Mouse (Mus musculus): ENCODE measurements at regions not wholly inside any gene's neighbourhood (a gene's known extent, or its start where the extent isn't known, plus 50 kb on each side); places are given as distances from the start of the nearest gene placed in this dataset.

DNA sequence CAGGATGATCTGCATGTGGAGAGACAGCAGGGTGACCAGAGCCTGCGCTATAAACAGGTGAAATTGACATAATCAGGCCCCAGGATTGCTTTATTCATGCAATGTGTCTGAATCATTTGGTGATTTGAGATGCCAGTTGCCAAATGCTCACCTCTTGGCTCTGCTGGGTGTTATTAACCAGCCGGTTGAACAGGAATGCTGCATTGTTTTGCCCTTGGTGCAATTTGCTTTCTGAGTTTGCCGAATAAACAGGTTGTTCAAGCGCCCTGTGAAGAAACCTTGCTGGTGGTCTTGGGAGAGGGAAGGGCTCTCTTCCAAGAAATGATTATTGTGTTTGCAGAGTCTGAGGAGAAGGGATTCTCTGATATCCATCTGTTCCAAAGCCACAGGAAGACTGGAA is 126.3 kb upstream of the Sgk1 start:
- H3K36me3 ChIP-seq (ENCODE audit: insufficient read depth, low read length) = no peaks in the 10 kb centered on the region
- H3K27me3 ChIP-seq (ENCODE audit: insufficient read depth, low read length) = no peaks in the 10 kb centered on the region
- no peak overlapping the region for H3K4me3 ChIP-seq (replicated peaks; ENCODE audit: low read length)
- H3K9me3 ChIP-seq (ENCODE audit: low read length) = peaks cover 15% of the 10 kb centered on the region
- TF ChIP-seq NANOG (IDR thresholded peaks at IDR 0.05; ENCODE audit: borderline replicate concordance, low read length) (no peak), POU5F1 (IDR thresholded peaks at IDR 0.05; ENCODE audit: borderline replicate concordance, low read length) (no peak), CTCF (conservative IDR thresholded peaks at IDR 0.05; ENCODE audit: low read length) (no peak)
- peaks cover 53% of the 10 kb centered on the region for H3K4me1 ChIP-seq (replicated peaks; ENCODE audit: low read depth, low read length)

DNA sequence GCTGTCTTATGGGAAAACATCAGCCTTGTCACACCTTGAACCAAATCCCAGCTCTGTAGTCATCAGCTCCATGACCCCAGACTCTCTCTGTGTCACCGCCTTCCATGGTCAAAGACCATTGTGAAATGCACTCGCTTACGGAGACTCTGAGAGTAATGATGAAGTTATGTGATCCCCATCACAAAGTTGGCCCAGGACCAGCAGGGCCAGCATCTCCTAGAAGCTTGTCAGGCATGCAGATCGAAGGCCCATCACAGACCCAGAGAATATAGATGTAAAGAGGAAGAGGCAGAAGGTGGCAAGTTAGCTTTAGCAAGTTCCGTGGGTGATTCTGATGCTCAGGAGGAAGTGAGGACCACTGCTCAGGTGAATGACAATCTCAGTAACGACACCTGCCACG is 125.2 kb upstream of the Sgk1 start:
- H3K36me3 ChIP-seq (ENCODE audit: insufficient read depth, low read length) = no peaks in the 10 kb centered on the region
- no peaks in the 10 kb centered on the region for H3K27me3 ChIP-seq (ENCODE audit: insufficient read depth, low read length)
- peaks cover 15% of the 10 kb centered on the region for H3K9me3 ChIP-seq (ENCODE audit: low read length)
- H3K4me1 ChIP-seq (replicated peaks; ENCODE audit: low read depth, low read length) = peaks cover 43% of the 10 kb centered on the region
- no peak overlapping the region for H3K4me3 ChIP-seq (replicated peaks; ENCODE audit: low read length)
- TF ChIP-seq POU5F1 (IDR thresholded peaks at IDR 0.05; ENCODE audit: borderline replicate concordance, low read length) (no peak), NANOG (IDR thresholded peaks at IDR 0.05; ENCODE audit: borderline replicate concordance, low read length) (no peak), CTCF (conservative IDR thresholded peaks at IDR 0.05; ENCODE audit: low read length) (no peak)

DNA sequence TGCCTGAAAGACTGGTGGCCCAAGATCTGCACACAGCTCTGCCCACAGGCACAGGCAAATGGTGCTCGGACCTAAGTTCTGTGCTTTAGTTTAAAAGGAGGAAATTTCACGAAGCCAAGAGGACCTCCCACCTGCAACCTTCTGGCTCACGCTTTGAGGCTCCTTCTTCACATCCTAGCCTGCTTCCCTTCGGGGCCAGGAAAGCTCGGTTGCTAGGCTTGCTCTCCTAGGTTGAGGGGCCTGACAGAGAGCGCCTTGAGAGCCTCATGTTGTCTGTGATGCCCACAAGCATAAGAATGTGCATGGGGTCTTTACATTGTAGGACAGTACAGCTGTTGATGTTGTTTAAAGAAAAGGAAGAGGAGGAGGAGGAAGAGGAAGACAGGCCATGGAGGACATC is 123.9 kb upstream of the Sgk1 start:
- H3K4me1 ChIP-seq (replicated peaks; ENCODE audit: low read depth, low read length) = peaks cover 36% of the 10 kb centered on the region
- peaks cover 15% of the 10 kb centered on the region for H3K9me3 ChIP-seq (ENCODE audit: low read length)
- H3K27me3 ChIP-seq (ENCODE audit: insufficient read depth, low read length) = no peaks in the 10 kb centered on the region
- no peak for TF ChIP-seq CTCF (conservative IDR thresholded peaks at IDR 0.05; ENCODE audit: low read length)
- TF ChIP-seq NANOG (IDR thresholded peaks at IDR 0.05; ENCODE audit: borderline replicate concordance, low read length) = no peak
- no peak for TF ChIP-seq POU5F1 (IDR thresholded peaks at IDR 0.05; ENCODE audit: borderline replicate concordance, low read length)
- H3K36me3 ChIP-seq (ENCODE audit: insufficient read depth, low read length) = no peaks in the 10 kb centered on the region
- no peak overlapping the region for H3K4me3 ChIP-seq (replicated peaks; ENCODE audit: low read length)

DNA sequence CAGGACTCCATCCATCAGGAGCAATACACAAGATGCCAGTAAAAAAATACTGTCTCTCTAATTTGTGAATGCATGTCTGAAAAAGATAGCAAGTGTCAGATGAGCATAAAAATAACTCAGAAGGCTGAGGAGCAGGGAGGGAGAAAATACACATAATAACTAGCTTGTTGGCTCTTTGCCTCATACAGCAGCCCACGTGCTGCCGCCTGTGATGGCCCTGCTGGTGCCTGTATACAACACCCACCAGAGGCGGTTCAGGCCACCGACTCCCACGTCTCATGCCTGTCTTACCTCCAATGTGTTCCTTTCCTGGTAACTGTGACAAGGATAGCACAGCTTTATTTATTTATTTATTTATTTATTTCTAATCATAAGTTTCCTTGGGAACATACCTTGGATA is 119.5 kb upstream of the Sgk1 start:
- Histone ChIP-seq H3K9me3 (ENCODE audit: low read length) (no peaks in the 10 kb centered on the region), H3K27me3 (ENCODE audit: insufficient read depth, low read length) (no peaks in the 10 kb centered on the region), H3K36me3 (ENCODE audit: insufficient read depth, low read length) (no peaks in the 10 kb centered on the region), H3K4me1 (replicated peaks; ENCODE audit: low read depth, low read length) (peaks cover 20% of the 10 kb centered on the region), H3K4me3 (replicated peaks; ENCODE audit: low read length) (no peak overlapping the region)
- TF ChIP-seq CTCF (conservative IDR thresholded peaks at IDR 0.05; ENCODE audit: low read length) (no peak), NANOG (IDR thresholded peaks at IDR 0.05; ENCODE audit: borderline replicate concordance, low read length) (no peak), POU5F1 (IDR thresholded peaks at IDR 0.05; ENCODE audit: borderline replicate concordance, low read length) (no peak)

DNA sequence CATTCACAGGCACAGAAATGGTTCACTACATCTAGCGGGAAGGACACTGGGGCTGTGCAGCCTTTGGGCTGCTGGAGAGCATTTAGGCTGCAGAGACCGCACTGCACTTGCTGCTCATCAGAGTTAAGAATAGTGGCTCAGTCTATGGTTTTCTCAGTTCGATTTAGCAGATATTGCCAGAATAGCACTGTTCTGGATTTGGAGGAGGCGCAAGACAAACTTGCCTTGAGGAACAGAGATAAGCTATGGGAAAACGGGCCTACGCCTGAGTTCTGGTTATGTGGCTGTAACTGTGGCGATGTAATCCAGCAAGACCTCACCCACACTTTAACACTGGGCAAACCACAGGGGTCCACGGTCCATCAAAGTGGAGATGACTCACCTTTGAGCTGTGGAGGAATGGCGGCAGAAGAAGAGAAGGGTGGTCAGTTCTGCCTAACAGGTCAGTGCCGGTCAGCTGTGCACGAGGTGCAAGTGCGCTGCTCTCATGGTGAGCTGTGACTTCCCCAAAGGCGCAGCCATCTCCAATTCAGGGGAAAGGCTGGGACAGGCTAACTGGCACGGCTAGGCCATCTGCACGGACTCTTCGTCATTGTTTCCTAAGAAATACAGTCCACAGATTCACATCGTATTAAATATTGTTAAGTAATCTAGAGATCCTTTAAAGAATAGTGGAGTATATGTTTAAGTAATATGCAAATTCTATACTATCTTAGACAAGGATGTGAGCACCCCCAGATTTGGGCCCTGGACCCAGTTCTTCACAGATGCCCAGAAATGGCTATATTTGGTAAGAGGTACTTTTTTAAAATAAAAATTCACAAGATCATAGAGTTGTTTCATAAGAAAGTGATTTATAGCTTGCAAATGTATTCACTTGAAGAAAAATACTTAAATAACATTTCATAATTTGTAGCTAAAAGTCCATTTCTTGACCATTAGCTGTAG is 118.7 kb upstream of the Sgk1 start:
- no peaks in the 10 kb centered on the region for H3K27me3 ChIP-seq (ENCODE audit: insufficient read depth, low read length)
- TF ChIP-seq NANOG (IDR thresholded peaks at IDR 0.05; ENCODE audit: borderline replicate concordance, low read length) (no peak), POU5F1 (IDR thresholded peaks at IDR 0.05; ENCODE audit: borderline replicate concordance, low read length) (no peak), CTCF (conservative IDR thresholded peaks at IDR 0.05; ENCODE audit: low read length) (no peak)

DNA sequence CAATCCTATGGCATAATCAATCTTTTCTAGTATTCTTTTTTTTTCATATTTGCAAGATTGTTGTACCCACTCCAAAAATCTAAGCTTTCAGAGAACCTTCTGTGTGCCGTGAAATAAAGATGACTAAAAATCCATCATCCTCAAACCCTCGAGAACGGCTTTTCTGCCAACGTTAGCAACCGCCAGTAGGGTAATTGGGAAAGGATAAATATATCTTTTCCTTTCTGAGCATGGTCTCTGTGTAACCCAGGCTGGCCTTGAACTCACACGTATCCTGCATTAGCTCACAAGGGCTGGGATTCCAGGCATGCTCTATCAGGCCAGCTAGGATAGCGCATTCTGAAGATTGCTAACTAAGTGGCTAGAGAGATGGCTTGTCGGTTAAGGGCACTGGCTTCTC is 117.9 kb upstream of the Sgk1 start:
- H3K4me1 ChIP-seq (replicated peaks; ENCODE audit: low read depth, low read length) = peaks cover 17% of the 10 kb centered on the region
- H3K36me3 ChIP-seq (ENCODE audit: insufficient read depth, low read length) = no peaks in the 10 kb centered on the region
- no peaks in the 10 kb centered on the region for H3K9me3 ChIP-seq (ENCODE audit: low read length)
- no peaks in the 10 kb centered on the region for H3K27me3 ChIP-seq (ENCODE audit: insufficient read depth, low read length)
- TF ChIP-seq CTCF (conservative IDR thresholded peaks at IDR 0.05; ENCODE audit: low read length) = no peak
- no peak for TF ChIP-seq NANOG (IDR thresholded peaks at IDR 0.05; ENCODE audit: borderline replicate concordance, low read length)
- no peak for TF ChIP-seq POU5F1 (IDR thresholded peaks at IDR 0.05; ENCODE audit: borderline replicate concordance, low read length)
- H3K4me3 ChIP-seq (replicated peaks; ENCODE audit: low read length) = no peak overlapping the region

More for the DNA sequence above, 118.7 kb upstream of the Sgk1 start:
- H3K36me3 ChIP-seq (ENCODE audit: insufficient read depth, low read length) = no peaks in the 10 kb centered on the region
- H3K9me3 ChIP-seq (ENCODE audit: low read length) = no peaks in the 10 kb centered on the region
- peaks cover 17% of the 10 kb centered on the region for H3K4me1 ChIP-seq (replicated peaks; ENCODE audit: low read depth, low read length)
- peak overlapping the region; percentile 2; the same call in 1 of the 2 replicates for H3K4me3 ChIP-seq (replicated peaks; ENCODE audit: low read length)

DNA sequence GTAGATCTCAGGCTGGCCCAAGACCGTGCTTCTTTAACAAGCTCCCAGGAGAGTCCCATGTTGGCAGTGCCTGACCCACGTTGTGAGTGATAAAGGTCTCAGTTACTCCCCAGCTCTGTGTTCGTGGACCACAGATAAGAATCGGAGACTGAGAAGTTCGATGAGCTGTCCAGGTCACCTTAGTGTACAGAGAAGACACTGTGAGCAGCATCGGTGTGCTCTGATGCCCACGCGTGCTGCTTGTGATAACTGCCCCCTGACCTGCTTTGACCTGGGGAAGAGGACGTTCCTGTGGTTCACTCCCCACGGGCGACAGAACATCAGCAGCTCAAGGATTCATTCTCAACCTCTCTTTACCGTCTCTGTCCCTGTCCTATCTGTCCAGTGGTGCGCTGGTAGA is 117.1 kb upstream of the Sgk1 start:
- Histone ChIP-seq H3K36me3 (ENCODE audit: insufficient read depth, low read length) (no peaks in the 10 kb centered on the region), H3K9me3 (ENCODE audit: low read length) (peaks cover 2% of the 10 kb centered on the region; the same call in 1 of the 2 replicates), H3K27me3 (ENCODE audit: insufficient read depth, low read length) (no peaks in the 10 kb centered on the region), H3K4me3 (replicated peaks; ENCODE audit: low read length) (no peak overlapping the region), H3K4me1 (replicated peaks; ENCODE audit: low read depth, low read length) (peaks cover 11% of the 10 kb centered on the region)
- TF ChIP-seq NANOG (IDR thresholded peaks at IDR 0.05; ENCODE audit: borderline replicate concordance, low read length) = no peak
- TF ChIP-seq POU5F1 (IDR thresholded peaks at IDR 0.05; ENCODE audit: borderline replicate concordance, low read length) = no peak
- TF ChIP-seq CTCF (conservative IDR thresholded peaks at IDR 0.05; ENCODE audit: low read length) = no peak

DNA sequence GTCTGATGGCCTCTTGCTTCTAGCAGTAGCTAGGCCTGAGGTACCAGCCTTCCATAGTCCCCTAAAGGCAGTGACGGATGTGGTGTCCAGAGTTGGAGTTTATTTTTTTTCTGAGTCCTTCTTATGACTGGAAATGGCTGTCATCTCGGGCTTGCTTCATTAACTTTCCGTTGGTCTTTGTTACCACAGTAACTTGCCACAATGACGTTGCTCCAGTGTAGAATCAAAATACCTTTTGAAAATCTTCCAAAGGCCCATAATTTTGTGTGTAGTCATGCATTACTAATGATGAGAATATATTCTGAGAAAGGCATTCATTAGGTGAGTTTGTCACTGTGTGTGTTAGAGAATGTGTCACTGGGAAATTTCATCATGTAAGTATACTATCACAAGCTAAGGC is 108.4 kb upstream of the Sgk1 start:
- Histone ChIP-seq H3K9me3 (ENCODE audit: low read length) (peaks cover 12% of the 10 kb centered on the region), H3K27me3 (ENCODE audit: insufficient read depth, low read length) (no peaks in the 10 kb centered on the region), H3K36me3 (ENCODE audit: insufficient read depth, low read length) (no peaks in the 10 kb centered on the region), H3K4me1 (replicated peaks; ENCODE audit: low read depth, low read length) (peaks cover 23% of the 10 kb centered on the region), H3K4me3 (replicated peaks; ENCODE audit: low read length) (no peak overlapping the region)
- TF ChIP-seq NANOG (IDR thresholded peaks at IDR 0.05; ENCODE audit: borderline replicate concordance, low read length) (no peak), POU5F1 (IDR thresholded peaks at IDR 0.05; ENCODE audit: borderline replicate concordance, low read length) (no peak), CTCF (conservative IDR thresholded peaks at IDR 0.05; ENCODE audit: low read length) (no peak)
